Mouse (Mus musculus) heart, embryonic 12.5 days (tissue): Measurements from ENCODE around the gene Rtf2. TPM values are rescaled to one million over a fixed set of nuclear protein-coding genes. Genes with fewer than 3 reads are reported as not detected.
A peak's percentile ranks its signal among the peaks of the same experiment; 100 is the strongest.

Experiments
- ATAC-seq: fragments of 200-750 bp; cut with Nextera tagmentation; 2 replicates; pipeline ENCODE4 v1.8.0; 2017; ENCODE audit warnings: moderate TSS enrichment, moderate library complexity; ENCODE audit not compliant: insufficient number of reproducible peaks, low FRiP score
- H3K27ac ChIP-seq: fragments of 300-500 bp; sonication (generic); 2 replicates; pipeline ENCODE4 v1.5.1; 2016; ENCODE audit warnings: mild to moderate bottlenecking, moderate library complexity; ENCODE audit not compliant: poor library complexity, severe bottlenecking
- H3K27me3 ChIP-seq: fragments of 300-500 bp; sonication (generic); replicated peaks from 2 replicates; pipeline ENCODE4 v1.6.1; 2016; ENCODE audit warnings: mild to moderate bottlenecking, moderate library complexity
- H3K36me3 ChIP-seq: fragments of 300-500 bp; sonication (generic); 2 replicates; pipeline ENCODE4 v1.6.1; 2016; ENCODE audit warnings: mild to moderate bottlenecking, moderate library complexity
- H3K4me1 ChIP-seq: fragments of 300-500 bp; sonication (generic); replicated peaks from 2 replicates; pipeline ENCODE4 v1.6.1; 2016; ENCODE audit warnings: mild to moderate bottlenecking
- H3K4me2 ChIP-seq: fragments of 300-500 bp; sonication (generic); 2 replicates; pipeline ENCODE4 v1.6.1; 2016; ENCODE audit warnings: mild to moderate bottlenecking, moderate library complexity
- H3K4me3 ChIP-seq: fragments of 300-500 bp; sonication (generic); 2 replicates; pipeline ENCODE4 v1.5.1; 2016; ENCODE audit warnings: mild to moderate bottlenecking
- H3K9ac ChIP-seq: fragments of 300-500 bp; sonication (generic); 2 replicates; pipeline ENCODE4 v1.6.1; 2016; ENCODE audit warnings: mild to moderate bottlenecking, moderate library complexity
- H3K9me3 ChIP-seq: fragments of 300-500 bp; sonication (generic); replicated peaks from 2 replicates; pipeline ENCODE4 v1.6.1; 2016; ENCODE audit warnings: mild to moderate bottlenecking, moderate library complexity
- WGBS: fragments of 180-500 bp; shearing (Covaris S2); methylation state at CpG from one replicate; pipeline ENCODE4 v1.1.7; 2016; 5-methylcytosine and 5-hydroxymethylcytosine counted together
- polyA plus RNA-seq: library from polyadenylated mRNA; unstranded; fragments of >200 nt; fragmentation: Nextera tagmentation; extraction: Ambion mirVana; gene quantifications from 2 replicates; pipeline ENCODE4 v1.2.1, GENCODE M21; 2016

The Rtf2 gene
- polyA plus RNA-seq, 1 experiment from 2014 or later = 49.3 TPM

- no peaks in the 10 kb centered on the region for H3K36me3 ChIP-seq
- H3K4me3 ChIP-seq = no peak overlapping the region
- H3K27me3 ChIP-seq = peaks cover 5% of the 10 kb centered on the region; the same call in 1 of the 2 replicates
- no peak overlapping the region for H3K4me2 ChIP-seq
- no peaks in the 10 kb centered on the region for H3K9me3 ChIP-seq
- WGBS = 58% methylated on average over 4 of the region's 4 CpGs
- H3K9ac ChIP-seq = no peak overlapping the region
- ATAC-seq = no peak
- H3K27ac ChIP-seq = no peak overlapping the region; the same call in 1 of the 2 replicates
- peaks cover 5% of the 10 kb centered on the region; the same call in 1 of the 2 replicates for H3K4me1 ChIP-seq
Measured at GRCm38 (mm10) chr2:172406173-172406572, 34.2 kb upstream of the Rtf2 start.

DNA sequence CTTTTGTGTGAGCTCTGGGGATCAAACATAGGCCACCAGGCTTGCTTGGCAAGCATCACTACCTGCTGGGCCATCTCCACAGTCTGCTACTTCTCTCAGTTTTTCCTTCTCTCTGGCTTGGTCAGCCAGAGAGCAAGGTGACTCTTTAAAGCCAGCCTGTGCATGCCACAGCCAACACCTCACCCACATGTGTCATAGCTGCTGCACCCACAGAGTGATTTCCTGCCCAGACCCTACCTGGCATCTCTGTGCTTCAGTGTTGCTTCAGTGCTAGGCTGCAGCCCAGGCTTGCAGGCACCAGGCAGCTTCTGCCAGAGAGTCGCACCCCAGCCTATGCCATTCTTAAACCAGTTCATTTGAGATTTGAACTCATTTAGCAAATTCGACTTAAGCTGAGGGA, 32.9 kb upstream of the Rtf2 start:
- ATAC-seq = no peak
- no peak overlapping the region for H3K9ac ChIP-seq
- peaks cover 5% of the 10 kb centered on the region for H3K4me1 ChIP-seq
- no peaks in the 10 kb centered on the region for H3K9me3 ChIP-seq
- no peak overlapping the region for H3K4me2 ChIP-seq
- no peak overlapping the region for H3K27ac ChIP-seq
- WGBS = 69% methylated on average over 2 of the region's 2 CpGs
- H3K4me3 ChIP-seq = no peak overlapping the region
- no peaks in the 10 kb centered on the region for H3K36me3 ChIP-seq
- H3K27me3 ChIP-seq = 0 out of 2 replicates have a peak, but pooled peaks cover 3% of the 10 kb centered on the region

- H3K27ac ChIP-seq = no peak overlapping the region
- H3K4me2 ChIP-seq = no peak overlapping the region
- no peaks in the 10 kb centered on the region for H3K9me3 ChIP-seq
- no peak overlapping the region for H3K9ac ChIP-seq
- H3K36me3 ChIP-seq = no peaks in the 10 kb centered on the region
- H3K4me1 ChIP-seq = peaks cover 19% of the 10 kb centered on the region
- H3K4me3 ChIP-seq = no peak overlapping the region
- no peak for ATAC-seq
- WGBS = 75% methylated on average over 2 of the region's 2 CpGs
- H3K27me3 ChIP-seq = no peaks in the 10 kb centered on the region
Measured at GRCm38 (mm10) chr2:172410686-172411085, 29.7 kb upstream of the Rtf2 start.

DNA sequence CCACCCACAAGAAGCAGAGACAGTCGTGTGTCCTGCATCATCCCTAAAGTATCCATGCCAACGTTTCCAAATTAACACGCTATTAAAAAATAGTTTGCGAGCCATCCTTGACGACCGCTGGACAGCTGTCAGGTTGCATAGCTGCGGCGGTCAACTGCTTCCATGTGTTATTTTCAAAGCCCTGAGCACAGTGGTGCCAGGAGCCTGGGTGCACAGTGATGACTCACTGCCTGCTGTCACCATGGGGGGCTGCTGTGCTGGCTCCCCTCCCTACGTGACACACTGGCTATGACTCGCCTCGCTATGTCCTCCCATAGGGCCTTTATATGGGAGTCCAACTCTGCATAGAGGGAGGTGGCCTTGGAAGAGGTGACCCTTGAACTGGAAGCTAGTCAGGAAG, 29.3 kb upstream of the Rtf2 start:
- H3K4me2 ChIP-seq = no peak overlapping the region
- H3K4me1 ChIP-seq = peaks cover 19% of the 10 kb centered on the region
- H3K27me3 ChIP-seq = no peaks in the 10 kb centered on the region
- no peaks in the 10 kb centered on the region for H3K9me3 ChIP-seq
- ATAC-seq = no peak
- 76% methylated on average over 11 of the region's 11 CpGs for WGBS
- no peak overlapping the region for H3K9ac ChIP-seq
- H3K4me3 ChIP-seq = no peak overlapping the region
- no peaks in the 10 kb centered on the region for H3K36me3 ChIP-seq
- no peak overlapping the region for H3K27ac ChIP-seq

DNA sequence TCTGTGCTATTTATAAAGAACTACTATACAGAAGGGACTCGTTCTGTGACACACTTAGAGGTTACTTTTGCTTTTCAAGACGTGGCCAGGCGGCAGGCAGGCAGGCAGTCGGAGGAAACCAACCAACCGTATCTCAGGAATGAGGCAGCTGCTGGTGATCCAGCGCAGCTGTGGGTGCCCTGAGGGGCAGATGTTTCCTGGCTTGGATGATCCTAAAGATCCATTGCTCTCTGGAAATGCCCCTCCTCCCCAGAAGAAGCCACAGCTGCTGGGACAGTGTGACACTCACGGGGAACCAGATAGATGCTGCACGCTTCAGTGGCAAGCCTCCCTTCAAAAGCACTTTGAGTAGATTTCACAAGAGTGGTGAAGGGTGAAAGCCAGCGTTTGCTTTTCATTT, 27.9 kb upstream of the Rtf2 start:
- H3K4me3 ChIP-seq = peak overlapping the region; percentile 14; the same call in 1 of the 2 replicates
- H3K9me3 ChIP-seq = no peaks in the 10 kb centered on the region
- peaks cover 19% of the 10 kb centered on the region for H3K4me1 ChIP-seq
- ATAC-seq = no peak
- H3K27ac ChIP-seq = no peak overlapping the region
- H3K27me3 ChIP-seq = peaks cover 5% of the 10 kb centered on the region; the same call in 1 of the 2 replicates
- WGBS = 4% methylated on average over 9 of the region's 9 CpGs
- H3K4me2 ChIP-seq = peak overlapping the region; percentile 50
- no peaks in the 10 kb centered on the region for H3K36me3 ChIP-seq
- no peak overlapping the region for H3K9ac ChIP-seq

GRCm38 (mm10) chr2:172413273-172413672, 27.1 kb upstream of the Rtf2 start:
- 18% methylated on average over 4 of the region's 4 CpGs for WGBS
- H3K27ac ChIP-seq = 0 out of 2 replicates have a peak overlapping the region, but pooled peaks have one; percentile 4
- peaks cover 5% of the 10 kb centered on the region; the same call in 1 of the 2 replicates for H3K27me3 ChIP-seq
- H3K4me3 ChIP-seq = no peak overlapping the region
- no peaks in the 10 kb centered on the region for H3K9me3 ChIP-seq
- ATAC-seq = peak; percentile 70
- H3K4me1 ChIP-seq = peaks cover 19% of the 10 kb centered on the region
- H3K4me2 ChIP-seq = no peak overlapping the region
- no peak overlapping the region for H3K9ac ChIP-seq
- H3K36me3 ChIP-seq = no peaks in the 10 kb centered on the region

- H3K27me3 ChIP-seq = peaks cover 5% of the 10 kb centered on the region; the same call in 1 of the 2 replicates
- no peaks in the 10 kb centered on the region for H3K36me3 ChIP-seq
- H3K4me1 ChIP-seq = peaks cover 19% of the 10 kb centered on the region
- no peak overlapping the region for H3K4me2 ChIP-seq
- H3K4me3 ChIP-seq = no peak overlapping the region
- no peak for ATAC-seq
- 0 out of 2 replicates have a peak overlapping the region, but pooled peaks have one; percentile 4 for H3K27ac ChIP-seq
- no peaks in the 10 kb centered on the region for H3K9me3 ChIP-seq
- 51% methylated on average over 5 of the region's 5 CpGs for WGBS
- H3K9ac ChIP-seq = no peak overlapping the region
Measured at GRCm38 (mm10) chr2:172413894-172414293, 26.5 kb upstream of the Rtf2 start.

GRCm38 (mm10) chr2:172416218-172416617, 24.1 kb upstream of the Rtf2 start:
- Histone ChIP-seq H3K4me1 (peaks cover 17% of the 10 kb centered on the region), H3K9ac (no peak overlapping the region), H3K4me2 (no peak overlapping the region), H3K27me3 (peaks cover 5% of the 10 kb centered on the region; the same call in 1 of the 2 replicates), H3K9me3 (no peaks in the 10 kb centered on the region), H3K27ac (no peak overlapping the region), H3K4me3 (no peak overlapping the region), H3K36me3 (no peaks in the 10 kb centered on the region)
- ATAC-seq = no peak
- WGBS = 52% methylated on average over 12 of the region's 12 CpGs

- Histone ChIP-seq H3K27me3 (peaks cover 5% of the 10 kb centered on the region; the same call in 1 of the 2 replicates), H3K4me3 (no peak overlapping the region), H3K27ac (no peak overlapping the region), H3K36me3 (no peaks in the 10 kb centered on the region), H3K9me3 (no peaks in the 10 kb centered on the region), H3K4me2 (no peak overlapping the region), H3K9ac (no peak overlapping the region), H3K4me1 (peaks cover 16% of the 10 kb centered on the region)
- no peak for ATAC-seq
- WGBS = 90% methylated on average over 5 of the region's 5 CpGs
Measured at GRCm38 (mm10) chr2:172416876-172417275, 23.5 kb upstream of the Rtf2 start.

- Histone ChIP-seq H3K9ac (no peak overlapping the region), H3K9me3 (no peaks in the 10 kb centered on the region), H3K27ac (no peak overlapping the region), H3K36me3 (no peaks in the 10 kb centered on the region), H3K27me3 (peaks cover 5% of the 10 kb centered on the region; the same call in 1 of the 2 replicates), H3K4me3 (no peak overlapping the region), H3K4me2 (no peak overlapping the region), H3K4me1 (peaks cover 7% of the 10 kb centered on the region)
- ATAC-seq = no peak
- 82% methylated on average over 5 of the region's 5 CpGs for WGBS
Measured at GRCm38 (mm10) chr2:172418208-172418607, 22.1 kb upstream of the Rtf2 start.

DNA sequence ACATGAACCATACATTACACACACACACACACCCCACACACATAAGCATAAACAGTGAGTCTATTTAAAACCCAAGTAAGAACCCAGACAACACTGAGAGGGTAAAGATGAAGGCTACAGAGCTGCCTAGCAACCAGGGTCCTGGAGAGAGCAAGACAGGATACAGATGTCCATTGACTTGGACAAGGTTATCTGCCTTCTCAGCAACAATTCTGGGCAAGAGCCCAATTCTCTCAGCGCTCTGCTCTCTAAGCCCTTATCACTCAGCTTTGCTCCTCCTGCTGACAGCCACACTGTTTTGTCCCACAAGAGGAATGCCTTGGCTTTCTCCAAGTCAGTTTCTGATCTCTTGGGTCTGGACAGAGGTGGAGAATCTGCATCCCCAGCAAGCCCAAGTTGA, 9.7 kb upstream of the Rtf2 start:
- peak overlapping the region; percentile 65 for H3K27ac ChIP-seq
- WGBS = 4% methylated on average over 1 of the region's 1 CpGs
- peak; percentile 90 for ATAC-seq
- no peak overlapping the region for H3K4me2 ChIP-seq
- H3K36me3 ChIP-seq = no peaks in the 10 kb centered on the region
- H3K27me3 ChIP-seq = peaks cover 6% of the 10 kb centered on the region
- no peak overlapping the region for H3K9ac ChIP-seq
- H3K9me3 ChIP-seq = no peaks in the 10 kb centered on the region
- H3K4me3 ChIP-seq = no peak overlapping the region
- peaks cover 14% of the 10 kb centered on the region for H3K4me1 ChIP-seq

GRCm38 (mm10) chr2:172433746-172434145, 6.6 kb upstream of the Rtf2 start:
- WGBS = 45% methylated on average over 5 of the region's 5 CpGs
- no peaks in the 10 kb centered on the region for H3K27me3 ChIP-seq
- no peak for ATAC-seq
- no peak overlapping the region for H3K27ac ChIP-seq
- H3K36me3 ChIP-seq = no peaks in the 10 kb centered on the region
- H3K9ac ChIP-seq = no peak overlapping the region
- H3K4me3 ChIP-seq = no peak overlapping the region
- H3K9me3 ChIP-seq = no peaks in the 10 kb centered on the region
- no peak overlapping the region for H3K4me2 ChIP-seq
- peaks cover 14% of the 10 kb centered on the region for H3K4me1 ChIP-seq
